Mouse (Mus musculus) heart, embryonic 16.5 days (tissue): ENCODE measurements around the gene Gpr137b. TPM values are rescaled to one million over a fixed set of nuclear protein-coding genes. Genes with fewer than 3 reads are reported as not detected.
"Not testable (repeated sequence)": the region's sequence is repeated elsewhere in the genome, so short reads cannot be mapped to it uniquely, and the experiment has no call there.

Source experiments
- ATAC-seq: fragments of 200-750 bp; cut with Nextera tagmentation; replicated peaks from 2 replicates; pipeline ENCODE4 v1.8.0; 2017; ENCODE audit warnings: moderate number of reproducible peaks; ENCODE audit not compliant: insufficient read depth, low FRiP score; ENCODE audit errors: extremely low read depth
- H3K27ac ChIP-seq: fragments of 300-500 bp; sonication (generic); 2 replicates; pipeline ENCODE4 v1.5.1; 2014; ENCODE audit warnings: mild to moderate bottlenecking, low read length, control low read depth, moderate library complexity
- H3K27me3 ChIP-seq: fragments of 300-500 bp; sonication (generic); 2 replicates; pipeline ENCODE4 v1.6.1; 2014; ENCODE audit warnings: low read length, mixed read lengths; ENCODE audit not compliant: control insufficient read depth, insufficient read depth
- H3K36me3 ChIP-seq: fragments of 300-500 bp; sonication (generic); 2 replicates; pipeline ENCODE4 v1.6.1; 2014; ENCODE audit not compliant: control insufficient read depth, insufficient read depth
- H3K4me1 ChIP-seq: fragments of 300-500 bp; sonication (generic); 2 replicates; pipeline ENCODE4 v1.6.1; 2014; ENCODE audit warnings: low read length, mixed read lengths; ENCODE audit not compliant: control insufficient read depth, insufficient read depth
- H3K4me2 ChIP-seq: fragments of 300-500 bp; sonication (generic); 2 replicates; pipeline ENCODE4 v1.6.1; 2014; ENCODE audit warnings: low read depth, mild to moderate bottlenecking, control low read depth, low read length
- H3K4me3 ChIP-seq: fragments of 300-500 bp; sonication (generic); 2 replicates; pipeline ENCODE4 v1.5.1; 2014; ENCODE audit warnings: mild to moderate bottlenecking, control low read depth, low read length
- H3K9ac ChIP-seq: fragments of 300-500 bp; sonication (generic); 2 replicates; pipeline ENCODE4 v1.6.1; 2014; ENCODE audit warnings: low read length, control low read depth
- H3K9me3 ChIP-seq: fragments of 300-500 bp; sonication (generic); replicated peaks from 2 replicates; pipeline ENCODE4 v1.6.1; 2016; ENCODE audit warnings: low read length; ENCODE audit not compliant: control insufficient read depth
- WGBS: fragments of 180-500 bp; shearing (Covaris S2); extraction: QIAGEN DNeasy Blood & Tissue Kit; methylation state at CpG from one replicate; pipeline ENCODE4 v1.1.7; 2014; 5-methylcytosine and 5-hydroxymethylcytosine counted together
- polyA plus RNA-seq: library from polyadenylated mRNA; unstranded; fragments of >200 nt; fragmentation: Nextera tagmentation; extraction: Ambion mirVana; gene quantifications from 2 replicates; pipeline ENCODE4 v1.2.1, GENCODE M21; 2015

Gene Gpr137b
- polyA plus RNA-seq, 1 experiment from 2014 or later = 21.4 TPM

- Histone ChIP-seq H3K4me2 (no peak overlapping the region), H3K4me3 (no peak overlapping the region), H3K9ac (no peak overlapping the region), H3K36me3 (no peaks in the 10 kb centered on the region), H3K27ac (no peak overlapping the region), H3K9me3 (no peaks in the 10 kb centered on the region), H3K4me1 (no peaks in the 10 kb centered on the region), H3K27me3 (no peaks in the 10 kb centered on the region)
- WGBS = 65% methylated on average over 3 of the region's 3 CpGs
- ATAC-seq = no peak
Measured at GRCm38 (mm10) chr13:13414206-13414605, 20.4 kb upstream of the Gpr137b start.

- WGBS = no CpG with 5 or more reads among the region's 6 CpGs
- H3K4me3 ChIP-seq, H3K4me2 ChIP-seq, H3K36me3 ChIP-seq, H3K9me3 ChIP-seq, H3K9ac ChIP-seq, H3K4me1 ChIP-seq, H3K27ac ChIP-seq, H3K27me3 ChIP-seq, ATAC-seq: not testable (repeated sequence)
Measured at GRCm38 (mm10) chr13:13405511-13405910, 11.7 kb upstream of the Gpr137b start.

- H3K4me3 ChIP-seq, H3K9me3 ChIP-seq, H3K36me3 ChIP-seq, H3K4me2 ChIP-seq, H3K4me1 ChIP-seq, H3K27me3 ChIP-seq, H3K9ac ChIP-seq, ATAC-seq, H3K27ac ChIP-seq: not testable (repeated sequence)
- WGBS = 77% methylated on average over 6 of the region's 6 CpGs
Measured at GRCm38 (mm10) chr13:13404517-13405155, 10.8 kb upstream of the Gpr137b start.

GRCm38 (mm10) chr13:13403839-13404238 is 10.0 kb upstream of the Gpr137b start:
- not testable (repeated sequence) for H3K36me3 ChIP-seq, H3K9me3 ChIP-seq, H3K9ac ChIP-seq, H3K27me3 ChIP-seq, ATAC-seq, H3K27ac ChIP-seq, H3K4me3 ChIP-seq, H3K4me1 ChIP-seq, H3K4me2 ChIP-seq
- WGBS = 76% methylated on average over 4 of the region's 6 CpGs

- not testable (repeated sequence) for H3K9me3 ChIP-seq, H3K9ac ChIP-seq, H3K36me3 ChIP-seq, H3K4me2 ChIP-seq, H3K4me1 ChIP-seq, H3K27me3 ChIP-seq, ATAC-seq, H3K27ac ChIP-seq, H3K4me3 ChIP-seq
- 72% methylated on average over 2 of the region's 3 CpGs for WGBS
Measured at GRCm38 (mm10) chr13:13403366-13403765, 9.6 kb upstream of the Gpr137b start.

GRCm38 (mm10) chr13:13402818-13403217 is 9.0 kb upstream of the Gpr137b start:
- H3K4me3 ChIP-seq, H3K27ac ChIP-seq, H3K36me3 ChIP-seq, H3K9ac ChIP-seq, H3K4me1 ChIP-seq, H3K9me3 ChIP-seq, H3K4me2 ChIP-seq, H3K27me3 ChIP-seq, ATAC-seq: not testable (repeated sequence)
- WGBS = 69% methylated on average over 5 of the region's 5 CpGs

GRCm38 (mm10) chr13:13400851-13401250 is 7.0 kb upstream of the Gpr137b start:
- not testable (repeated sequence) for ATAC-seq, H3K4me1 ChIP-seq, H3K27ac ChIP-seq, H3K36me3 ChIP-seq, H3K4me3 ChIP-seq, H3K9ac ChIP-seq, H3K4me2 ChIP-seq, H3K9me3 ChIP-seq, H3K27me3 ChIP-seq
- WGBS = 69% methylated on average over 3 of the region's 3 CpGs

- Histone ChIP-seq H3K9ac (peak overlapping the region; percentile 38; the same call in 1 of the 2 replicates), H3K4me2 (peak overlapping the region; percentile 67), H3K4me3 (peak overlapping the region; percentile 49)
- not testable (repeated sequence) for H3K36me3 ChIP-seq, H3K9me3 ChIP-seq, H3K4me1 ChIP-seq, H3K27me3 ChIP-seq, H3K27ac ChIP-seq
- ATAC-seq = peak; percentile 49
- under 1% methylated on average over 12 of the region's 15 CpGs for WGBS
Measured at GRCm38 (mm10) chr13:13394096-13394395, 232 bp upstream of the Gpr137b start.

- not testable (repeated sequence) for H3K9me3 ChIP-seq, H3K27ac ChIP-seq, H3K4me1 ChIP-seq, H3K27me3 ChIP-seq, H3K9ac ChIP-seq, H3K4me3 ChIP-seq, ATAC-seq, H3K36me3 ChIP-seq, H3K4me2 ChIP-seq
- WGBS = 75% methylated on average over 1 of the region's 7 CpGs
Measured at GRCm38 (mm10) chr13:13378168-13378859, 15.5 kb downstream of the Gpr137b start.
